Mouse (Mus musculus) adrenal gland, postnatal 25 days (tissue): ENCODE results near the gene Fbxl14. TPM values are rescaled to one million over a fixed set of nuclear protein-coding genes. Genes with fewer than 3 reads are reported as not detected.
"Not testable (repeated sequence)": the region's sequence is repeated elsewhere in the genome, so short reads cannot be mapped to it uniquely, and the experiment has no call there.

ENCODE experiments used
- DNase-seq: peaks from one replicate; pipeline ENCODE4 v3.0.0; 2021; ENCODE audit warnings: mixed read lengths
- long read RNA-seq: library from polyadenylated mRNA; stranded (forward); transcript quantifications from one replicate; pipeline ENCODE4 v2.0.0, GENCODE M21; 2021
- total RNA-seq: library from RNA; stranded (reverse); gene quantifications from 2 replicates; pipeline ENCODE4 v1.2.3, GENCODE M21; 2021

Gene Fbxl14
- total RNA-seq, result 39.5 and 40.8 TPM in 2 replicates
- long read RNA-seq, transcript Fbxl14-201 (1 exons, 2,963 nt), result major isoform, 9 of 11 reads
- long read RNA-seq, partial matches to known transcripts, result 0 of 11 reads
- long read RNA-seq, other reads (novel, unspliced or antisense), result 2 of 11 reads

- DNase-seq, result peak; percentile 63
Observed at GRCm38 (mm10) chr6:119479343-119479875, at the start of gene Fbxl14. Gene Fbxl14, plus strand, starts transcription at chr6:119479668.

- peak; percentile 52 for DNase-seq
Observed at GRCm38 (mm10) chr6:119430508-119430907, 49.0 kb upstream of the Fbxl14 start.

- DNase-seq, result no peak
Observed at GRCm38 (mm10) chr6:119431751-119432324, 47.6 kb upstream of the Fbxl14 start.

GRCm38 (mm10) chr6:119434394-119434793 lies 45.1 kb upstream of the Fbxl14 start:
- DNase-seq, result no peak

GRCm38 (mm10) chr6:119437894-119438761 lies 41.3 kb upstream of the Fbxl14 start:
- DNase-seq, result no peak

GRCm38 (mm10) chr6:119442729-119443128 lies 36.7 kb upstream of the Fbxl14 start:
- DNase-seq, result not testable (repeated sequence)

- DNase-seq, result peak; percentile 80
Observed at GRCm38 (mm10) chr6:119443742-119444645, 35.5 kb upstream of the Fbxl14 start.

- peak; percentile 36 for DNase-seq
Observed at GRCm38 (mm10) chr6:119445671-119446607, 33.5 kb upstream of the Fbxl14 start.

GRCm38 (mm10) chr6:119448321-119449059 lies 31.0 kb upstream of the Fbxl14 start:
- peak; percentile 17 for DNase-seq

- peak; percentile 78 for DNase-seq
Observed at GRCm38 (mm10) chr6:119449060-119449499, 30.4 kb upstream of the Fbxl14 start.

- DNase-seq, result no peak
Observed at GRCm38 (mm10) chr6:119450965-119451943, 28.2 kb upstream of the Fbxl14 start.

GRCm38 (mm10) chr6:119451981-119452499 lies 27.4 kb upstream of the Fbxl14 start:
- peak; percentile 60 for DNase-seq

GRCm38 (mm10) chr6:119458166-119458565 lies 21.3 kb upstream of the Fbxl14 start:
- peak; percentile 30 for DNase-seq

- DNase-seq, result no peak
Observed at GRCm38 (mm10) chr6:119459041-119459440, 20.4 kb upstream of the Fbxl14 start.

- DNase-seq, result no peak
Observed at GRCm38 (mm10) chr6:119460391-119460790, 19.1 kb upstream of the Fbxl14 start.

- no peak for DNase-seq
Observed at GRCm38 (mm10) chr6:119466161-119466560, 13.3 kb upstream of the Fbxl14 start.

- DNase-seq, result peak; percentile 50
Observed at GRCm38 (mm10) chr6:119466921-119467784, 12.3 kb upstream of the Fbxl14 start.

- DNase-seq, result no peak
Observed at GRCm38 (mm10) chr6:119467785-119468059, 11.7 kb upstream of the Fbxl14 start.
